Mouse (Mus musculus) embryonic fibroblast, embryonic 13.5 days (primary cell): ENCODE measurements around the gene Aqp2.

Source experiments
- CTCF ChIP-seq: IDR thresholded peaks from 2 replicates; pipeline ENCODE4 v1.5.1; 2011; ENCODE audit warnings: mild to moderate bottlenecking, control low read depth, low read length, moderate library complexity, borderline replicate concordance; ENCODE audit not compliant: insufficient read depth
- POLR2A ChIP-seq: IDR thresholded peaks from 2 replicates; pipeline ENCODE4 v1.6.1; 2011; ENCODE audit warnings: low read depth, mild to moderate bottlenecking, control low read depth, low read length, moderate library complexity

GRCm38 (mm10) chr15:99601823-99602120 is 22.9 kb downstream of the Aqp2 start:
- no peak for TF ChIP-seq CTCF
- TF ChIP-seq POLR2A = no peak
